Mouse (Mus musculus) spleen, adult 18-20 months (tissue): ENCODE data around the gene Tex44.

ENCODE experiments used
- DNase-seq, 2 experiments: peaks; one replicate each; pipeline ENCODE4 v3.0.0; 2022; ENCODE audit warnings: mixed read lengths in 2 of 2

Tex44 gene

GRCm38 (mm10) chr1:86426128-86426527 is at the start of gene Tex44, which contains the start of gene Nmur1:
Tex44 (plus strand) TSS chr1:86426329.
Nmur1 (minus strand) TSS chr1:86426228.
- no peak for DNase-seq

- DNase-seq: no peak
Observed at GRCm38 (mm10) chr1:86376354-86376753, 49.8 kb upstream of the Tex44 start.

GRCm38 (mm10) chr1:86378662-86379061 is 47.5 kb upstream of the Tex44 start:
- no peak for DNase-seq

GRCm38 (mm10) chr1:86379161-86379569 is 47.0 kb upstream of the Tex44 start:
- no peak for DNase-seq

GRCm38 (mm10) chr1:86381027-86381426 is 45.1 kb upstream of the Tex44 start:
- peak in 1 of 2 experiments; percentile 44 for DNase-seq

GRCm38 (mm10) chr1:86389230-86389629 is 36.9 kb upstream of the Tex44 start:
- peak; percentile 50 to 77 for DNase-seq

GRCm38 (mm10) chr1:86391425-86391824 is 34.7 kb upstream of the Tex44 start:
- no peak for DNase-seq

GRCm38 (mm10) chr1:86393219-86393618 is 32.9 kb upstream of the Tex44 start:
- no peak for DNase-seq

GRCm38 (mm10) chr1:86394246-86394645 is 31.9 kb upstream of the Tex44 start:
- DNase-seq: no peak

- no peak for DNase-seq
Observed at GRCm38 (mm10) chr1:86395897-86396296, 30.2 kb upstream of the Tex44 start.

- no peak for DNase-seq
Observed at GRCm38 (mm10) chr1:86397621-86398020, 28.5 kb upstream of the Tex44 start.

GRCm38 (mm10) chr1:86398222-86398621 is 27.9 kb upstream of the Tex44 start:
- no peak for DNase-seq

GRCm38 (mm10) chr1:86399322-86399721 is 26.8 kb upstream of the Tex44 start:
- no peak for DNase-seq

GRCm38 (mm10) chr1:86400096-86400754 is 25.9 kb upstream of the Tex44 start:
- no peak for DNase-seq

- peak in 1 of 2 experiments; percentile 44 for DNase-seq
Observed at GRCm38 (mm10) chr1:86404834-86405233, 21.3 kb upstream of the Tex44 start.

- DNase-seq: no peak
Observed at GRCm38 (mm10) chr1:86406313-86406712, 19.8 kb upstream of the Tex44 start.

- no peak for DNase-seq
Observed at GRCm38 (mm10) chr1:86406914-86407313, 19.2 kb upstream of the Tex44 start.

- DNase-seq: no peak
Observed at GRCm38 (mm10) chr1:86408515-86408914, 17.6 kb upstream of the Tex44 start.

GRCm38 (mm10) chr1:86409476-86409875 is 16.7 kb upstream of the Tex44 start:
- no peak for DNase-seq

- DNase-seq: no peak
Observed at GRCm38 (mm10) chr1:86414715-86415114, 11.4 kb upstream of the Tex44 start.

GRCm38 (mm10) chr1:86415144-86415543 is 11.0 kb upstream of the Tex44 start:
- DNase-seq: no peak

GRCm38 (mm10) chr1:86415612-86416184 is 10.4 kb upstream of the Tex44 start:
- peak; percentile 31 to 52 for DNase-seq

GRCm38 (mm10) chr1:86416321-86416720 is 9.8 kb upstream of the Tex44 start:
- DNase-seq: no peak

- DNase-seq: no peak
Observed at GRCm38 (mm10) chr1:86421007-86421406, 5.1 kb upstream of the Tex44 start.

GRCm38 (mm10) chr1:86423879-86424278 is 2.2 kb upstream of the Tex44 start:
- DNase-seq: no peak
